Mouse (Mus musculus): ENCODE data around the gene Manbal. TPM values are rescaled to one million over a fixed set of nuclear protein-coding genes. Genes with fewer than 3 reads are reported as not detected.

Manbal gene
- total and polyA plus RNA-seq, 3 experiments: 28.4 to 65.7 TPM; not detected in 1

DNA sequence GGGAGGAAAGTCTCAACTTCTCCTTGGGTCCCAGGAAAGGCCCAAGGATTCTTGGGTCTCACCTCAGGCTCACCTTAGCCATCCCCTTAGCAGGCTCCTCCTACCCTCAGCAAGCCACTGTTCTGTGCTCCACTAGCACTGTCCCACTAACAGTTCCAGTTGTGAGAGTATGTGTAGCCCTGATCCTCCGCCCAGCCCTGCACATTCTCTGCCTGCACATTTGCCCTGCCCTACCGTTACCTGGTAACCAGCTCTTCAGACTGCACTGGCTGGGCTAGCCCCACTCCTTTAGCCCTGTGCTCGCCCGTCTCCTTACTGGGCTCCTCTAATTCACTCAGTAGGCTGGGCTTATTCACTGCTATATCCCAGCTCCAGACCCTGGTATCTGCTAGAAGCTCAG, 53.0 kb downstream of the Manbal start:
- peaks cover 0 to 5% of the 10 kb centered on the region in 2 experiments; a peak in 1 of 4 replicates for H3K27me3 ChIP-seq (ENCODE audit: control insufficient read depth in 1 of 2, insufficient read depth in 2 of 2, low read length in 2 of 2)

DNA sequence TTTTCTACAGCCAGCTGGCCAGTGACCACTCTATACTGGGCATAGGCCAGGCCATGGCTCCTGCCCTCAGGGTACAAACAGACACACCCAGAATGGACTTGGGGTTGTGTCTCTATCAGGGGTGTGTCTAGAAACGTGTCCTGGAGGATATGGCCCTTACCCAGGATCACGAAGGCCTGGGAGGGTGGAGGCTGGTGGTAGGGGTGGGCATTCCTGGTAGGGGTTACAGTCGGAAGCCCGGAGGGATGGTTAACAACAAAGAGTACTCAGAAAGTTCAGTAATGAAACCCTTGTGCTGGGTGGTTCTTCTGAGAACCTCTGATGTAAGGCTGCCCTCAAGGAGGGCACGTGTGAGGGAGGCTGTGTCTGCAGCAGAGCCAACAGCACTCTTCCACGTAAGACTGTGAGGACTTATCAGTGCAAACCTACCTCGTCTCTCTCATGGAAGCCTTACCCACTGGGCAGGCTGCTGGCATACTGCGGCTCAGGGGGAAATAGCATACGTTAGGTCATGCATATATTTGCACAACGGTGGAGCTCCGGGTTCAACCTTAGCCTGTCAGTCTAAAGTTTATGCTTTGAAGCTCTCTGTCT, 54.8 kb downstream of the Manbal start:
- Histone ChIP-seq H3K36me3 (ENCODE audit: control insufficient read depth in 1 of 2, insufficient read depth in 2 of 2, low read length in 2 of 2) (no peaks in the 10 kb centered on the region), H3K4me3 (ENCODE audit: control insufficient read depth in 1 of 2, insufficient read depth in 1 of 2, low read depth in 2 of 2, low read length in 2 of 2) (no peak overlapping the region), H3K79me2 (ENCODE audit: control insufficient read depth, insufficient read depth, low read length, poor library complexity) (no peaks in the 10 kb centered on the region), H3K27ac (ENCODE audit: control insufficient read depth, low read depth, low read length) (no peak overlapping the region), H3K27me3 (ENCODE audit: control insufficient read depth in 1 of 2, insufficient read depth in 2 of 2, low read length in 2 of 2) (peaks cover 0 to 4% of the 10 kb centered on the region in 2 experiments; a peak in 3 of 4 replicates), H3K9me3 (replicated peaks; ENCODE audit: insufficient read depth, low read length) (no peaks in the 10 kb centered on the region), H3K4me1 (ENCODE audit: control insufficient read depth in 1 of 2, insufficient read depth in 2 of 2, low read length in 2 of 2) (no peaks in the 10 kb centered on the region), H3K9ac (ENCODE audit: control insufficient read depth, low read depth, low read length, poor library complexity, severe bottlenecking) (no peak overlapping the region)
- TF ChIP-seq CHD1 (IDR thresholded peaks at IDR 0.05; ENCODE audit: low read depth, low read length): no peak
- TF ChIP-seq USF1 (IDR thresholded peaks at IDR 0.05; ENCODE audit: low read depth, low read length): no peak
- no peak for TF ChIP-seq CTCF (IDR thresholded peaks at IDR 0.05 in 2 of 3, conservative IDR thresholded peaks at IDR 0.05 in 1 of 3; ENCODE audit: control insufficient read depth in 1 of 3, insufficient read depth in 1 of 3, low read depth in 2 of 3, low read length in 3 of 3, poor library complexity in 1 of 3, severe bottlenecking in 1 of 3)
- no peak for TF ChIP-seq EP300 (IDR thresholded peaks at IDR 0.05; ENCODE audit: low read depth in 1 of 2, low read length in 2 of 2)
- no peak for TF ChIP-seq TAL1 (IDR thresholded peaks at IDR 0.05; ENCODE audit: low read length)
- no peak for TF ChIP-seq MYC (IDR thresholded peaks at IDR 0.05; ENCODE audit: low read depth, low read length)
- TF ChIP-seq ZMIZ1 (IDR thresholded peaks at IDR 0.05; ENCODE audit: low read depth, low read length): no peak
- TF ChIP-seq ETS1 (IDR thresholded peaks at IDR 0.05; ENCODE audit: low read depth, low read length): no peak
- no peak for TF ChIP-seq UBTF (IDR thresholded peaks at IDR 0.05; ENCODE audit: borderline replicate concordance, insufficient read depth, low read depth, low read length)
- no peak for TF ChIP-seq USF2 (IDR thresholded peaks at IDR 0.05; ENCODE audit: borderline replicate concordance in 1 of 2, insufficient read depth in 1 of 2, low read depth in 1 of 2, low read length in 2 of 2)
- TF ChIP-seq NELFE (IDR thresholded peaks at IDR 0.05; ENCODE audit: low read depth, low read length): no peak
- no peak for TF ChIP-seq POLR2AphosphoS2 (IDR thresholded peaks at IDR 0.05; ENCODE audit: low read length)
- no peak for TF ChIP-seq MEF2A (IDR thresholded peaks at IDR 0.05; ENCODE audit: extremely low read depth, insufficient replicate concordance, low read depth, low read length, poor library complexity, severe bottlenecking)
- no peak for TF ChIP-seq MAX (IDR thresholded peaks at IDR 0.05; ENCODE audit: low read length)
- TF ChIP-seq POLR2A (IDR thresholded peaks at IDR 0.05; ENCODE audit: control insufficient read depth in 1 of 2, insufficient read depth in 1 of 2, low read depth in 1 of 2, low read length in 2 of 2, poor library complexity in 1 of 2): no peak
- DNase-seq (ENCODE audit: low read depth, low spot score): no peak

More for the DNA sequence above, 53.0 kb downstream of the Manbal start:
- Histone ChIP-seq H3K36me3 (ENCODE audit: control insufficient read depth in 1 of 2, insufficient read depth in 2 of 2, low read length in 2 of 2) (no peaks in the 10 kb centered on the region), H3K9me3 (replicated peaks; ENCODE audit: insufficient read depth, low read length) (no peaks in the 10 kb centered on the region), H3K27ac (ENCODE audit: control insufficient read depth, low read depth, low read length) (no peak overlapping the region), H3K79me2 (ENCODE audit: control insufficient read depth, insufficient read depth, low read length, poor library complexity) (no peaks in the 10 kb centered on the region), H3K9ac (ENCODE audit: control insufficient read depth, low read depth, low read length, poor library complexity, severe bottlenecking) (no peak overlapping the region), H3K4me3 (ENCODE audit: control insufficient read depth in 1 of 2, insufficient read depth in 1 of 2, low read depth in 2 of 2, low read length in 2 of 2) (no peak overlapping the region), H3K4me1 (ENCODE audit: control insufficient read depth in 1 of 2, insufficient read depth in 2 of 2, low read length in 2 of 2) (no peaks in the 10 kb centered on the region)
- TF ChIP-seq GABPA (IDR thresholded peaks at IDR 0.05; ENCODE audit: low read depth, low read length) (no peak), POLR2AphosphoS2 (IDR thresholded peaks at IDR 0.05; ENCODE audit: low read length) (no peak), CHD1 (IDR thresholded peaks at IDR 0.05; ENCODE audit: low read depth, low read length) (no peak), ZKSCAN1 (IDR thresholded peaks at IDR 0.05; ENCODE audit: low read depth, low read length) (no peak), CHD2 (IDR thresholded peaks at IDR 0.05; ENCODE audit: low read length) (no peak), EP300 (IDR thresholded peaks at IDR 0.05; ENCODE audit: low read depth in 1 of 2, low read length in 2 of 2) (no peak), TCF12 (IDR thresholded peaks at IDR 0.05; ENCODE audit: low read depth, low read length) (no peak), MXI1 (IDR thresholded peaks at IDR 0.05; ENCODE audit: low read depth, low read length) (no peak), SIN3A (IDR thresholded peaks at IDR 0.05; ENCODE audit: low read length) (no peak), ZNF384 (IDR thresholded peaks at IDR 0.05; ENCODE audit: low read depth, low read length) (no peak), TAL1 (IDR thresholded peaks at IDR 0.05; ENCODE audit: low read length) (no peak), USF2 (IDR thresholded peaks at IDR 0.05; ENCODE audit: borderline replicate concordance in 1 of 2, insufficient read depth in 1 of 2, low read depth in 1 of 2, low read length in 2 of 2) (no peak), RCOR1 (IDR thresholded peaks at IDR 0.05; ENCODE audit: low read depth, low read length) (no peak), MEF2A (IDR thresholded peaks at IDR 0.05; ENCODE audit: extremely low read depth, insufficient replicate concordance, low read depth, low read length, poor library complexity, severe bottlenecking) (no peak), ZC3H11A (IDR thresholded peaks at IDR 0.05; ENCODE audit: low read depth, low read length) (no peak), NELFE (IDR thresholded peaks at IDR 0.05; ENCODE audit: low read depth, low read length) (no peak), ETS1 (IDR thresholded peaks at IDR 0.05; ENCODE audit: low read depth, low read length) (no peak), E2F4 (IDR thresholded peaks at IDR 0.05; ENCODE audit: borderline replicate concordance, low read depth, low read length) (no peak)
- DNase-seq (ENCODE audit: low read depth, low spot score): no peak

All from MEL (cell line).